Mouse (Mus musculus): ENCODE results near the gene Cyct. TPM values are rescaled to one million over a fixed set of nuclear protein-coding genes. Genes with fewer than 3 reads are reported as not detected.

The Cyct gene
- polyA plus RNA-seq, 1 experiment: 30.2 TPM

DNA sequence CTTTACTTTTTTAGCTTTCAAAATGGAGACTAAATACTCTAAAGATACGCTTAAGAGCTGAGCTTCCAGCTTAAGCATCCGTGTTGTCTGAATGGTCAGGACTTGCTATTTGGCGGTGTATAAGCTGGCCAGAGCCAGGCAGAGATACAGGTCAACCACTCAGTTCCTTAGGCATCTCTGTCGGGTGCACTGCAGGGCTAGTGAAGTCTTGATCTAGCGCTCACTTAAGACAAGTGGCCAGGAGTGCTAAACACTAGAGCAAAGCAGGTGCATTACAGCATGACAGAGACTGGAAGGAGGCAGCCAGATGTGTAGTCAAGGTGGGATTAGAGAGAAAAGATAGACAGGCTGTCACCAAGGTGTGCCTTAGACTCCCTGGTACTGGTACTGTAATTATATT lies 30.2 kb downstream of the Cyct start:
- no peak overlapping the region for H3K4me3 ChIP-seq (ENCODE audit: low read depth, low read length)
- H3K27me3 ChIP-seq (ENCODE audit: control insufficient read depth, insufficient read depth, low read length, poor library complexity, severe bottlenecking): no peaks in the 10 kb centered on the region
- H3K9ac ChIP-seq (ENCODE audit: low read depth, poor library complexity, severe bottlenecking): no peak overlapping the region
- TF ChIP-seq CTCF (IDR thresholded peaks at IDR 0.05; ENCODE audit: low read depth, low read length): no peak
- no peak for TF ChIP-seq EP300 (IDR thresholded peaks at IDR 0.05; ENCODE audit: insufficient read depth, low read depth, low read length)
- no peak for TF ChIP-seq POLR2A (IDR thresholded peaks at IDR 0.05; ENCODE audit: insufficient read depth, low read length)
- H3K9me3 ChIP-seq (replicated peaks; ENCODE audit: control insufficient read depth, insufficient read depth, low read length, poor library complexity, severe bottlenecking): no peaks in the 10 kb centered on the region
- no peak overlapping the region for H3K27ac ChIP-seq (ENCODE audit: insufficient read depth, low read length)
- H3K4me1 ChIP-seq (ENCODE audit: control insufficient read depth, insufficient read depth, low read length): no peaks in the 10 kb centered on the region
- H3K36me3 ChIP-seq (ENCODE audit: control insufficient read depth, insufficient read depth, low read length, poor library complexity, severe bottlenecking): no peaks in the 10 kb centered on the region

- Histone ChIP-seq H3K27me3 (ENCODE audit: control insufficient read depth, insufficient read depth, low read length, poor library complexity, severe bottlenecking) (no peaks in the 10 kb centered on the region), H3K9ac (ENCODE audit: low read depth, poor library complexity, severe bottlenecking) (no peak overlapping the region), H3K36me3 (ENCODE audit: control insufficient read depth, insufficient read depth, low read length, poor library complexity, severe bottlenecking) (no peaks in the 10 kb centered on the region), H3K9me3 (replicated peaks; ENCODE audit: control insufficient read depth, insufficient read depth, low read length, poor library complexity, severe bottlenecking) (no peaks in the 10 kb centered on the region), H3K4me1 (ENCODE audit: control insufficient read depth, insufficient read depth, low read length) (no peaks in the 10 kb centered on the region), H3K27ac (ENCODE audit: insufficient read depth, low read length) (no peak overlapping the region), H3K4me3 (ENCODE audit: low read depth, low read length) (no peak overlapping the region)
- no peak for TF ChIP-seq POLR2A (IDR thresholded peaks at IDR 0.05; ENCODE audit: insufficient read depth, low read length)
- TF ChIP-seq EP300 (IDR thresholded peaks at IDR 0.05; ENCODE audit: insufficient read depth, low read depth, low read length): no peak
- TF ChIP-seq CTCF (IDR thresholded peaks at IDR 0.05; ENCODE audit: low read depth, low read length): no peak
Observed at GRCm38 (mm10) chr2:76326161-76326560, 34.1 kb downstream of the Cyct start.

- no peak overlapping the region for H3K9ac ChIP-seq (ENCODE audit: low read depth, poor library complexity, severe bottlenecking)
- TF ChIP-seq POLR2A (IDR thresholded peaks at IDR 0.05; ENCODE audit: insufficient read depth, low read length) (no peak), CTCF (IDR thresholded peaks at IDR 0.05; ENCODE audit: low read depth, low read length) (no peak), EP300 (IDR thresholded peaks at IDR 0.05; ENCODE audit: insufficient read depth, low read depth, low read length) (no peak)
- H3K36me3 ChIP-seq (ENCODE audit: control insufficient read depth, insufficient read depth, low read length, poor library complexity, severe bottlenecking): no peaks in the 10 kb centered on the region
- no peak overlapping the region for H3K27ac ChIP-seq (ENCODE audit: insufficient read depth, low read length)
- H3K9me3 ChIP-seq (replicated peaks; ENCODE audit: control insufficient read depth, insufficient read depth, low read length, poor library complexity, severe bottlenecking): 0 out of 2 replicates have a peak, but pooled peaks cover 2% of the 10 kb centered on the region
- no peaks in the 10 kb centered on the region for H3K4me1 ChIP-seq (ENCODE audit: control insufficient read depth, insufficient read depth, low read length)
- H3K4me3 ChIP-seq (ENCODE audit: low read depth, low read length): no peak overlapping the region
- no peaks in the 10 kb centered on the region for H3K27me3 ChIP-seq (ENCODE audit: control insufficient read depth, insufficient read depth, low read length, poor library complexity, severe bottlenecking)
Observed at GRCm38 (mm10) chr2:76324463-76324862, 35.8 kb downstream of the Cyct start.

DNA sequence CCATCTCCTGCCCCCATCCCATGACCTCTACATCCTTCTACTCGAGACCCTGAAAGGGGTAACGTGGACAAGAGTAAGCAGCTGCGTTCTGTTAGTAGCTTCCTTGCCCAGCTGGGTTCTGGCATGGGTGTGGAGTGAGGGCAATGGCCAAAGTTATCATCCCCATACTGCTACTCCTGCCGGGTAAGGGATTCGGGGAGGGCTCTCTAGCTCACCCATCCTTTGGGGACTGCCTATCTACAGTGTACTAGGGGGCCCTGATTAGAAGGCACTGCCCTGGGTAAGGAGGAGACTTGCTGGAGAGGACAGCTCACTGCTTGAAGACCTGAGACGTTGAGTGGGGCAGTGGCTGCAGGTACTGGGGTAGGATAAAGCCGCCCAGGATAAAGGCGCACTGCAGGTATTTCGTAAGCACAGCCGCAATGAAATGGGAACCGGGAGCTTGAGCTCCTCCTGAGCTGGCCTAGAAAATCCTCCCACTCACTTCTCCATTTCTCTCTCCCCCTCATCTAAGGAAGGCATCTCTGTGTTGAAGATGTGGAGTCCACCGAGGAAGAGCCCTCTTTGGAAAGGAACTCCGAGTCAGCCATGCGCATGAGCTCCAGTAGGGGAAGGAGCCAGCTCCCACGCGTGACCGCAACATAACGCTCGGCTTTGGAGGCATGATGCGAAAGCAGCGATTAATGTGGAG lies 36.9 kb downstream of the Cyct start:
- no peaks in the 10 kb centered on the region for H3K4me1 ChIP-seq (ENCODE audit: control insufficient read depth, insufficient read depth, low read length)
- H3K9ac ChIP-seq (ENCODE audit: low read depth, poor library complexity, severe bottlenecking): no peak overlapping the region
- H3K27ac ChIP-seq (ENCODE audit: insufficient read depth, low read length): no peak overlapping the region
- 0 out of 2 replicates have a peak, but pooled peaks cover 2% of the 10 kb centered on the region for H3K9me3 ChIP-seq (replicated peaks; ENCODE audit: control insufficient read depth, insufficient read depth, low read length, poor library complexity, severe bottlenecking)
- no peak for TF ChIP-seq POLR2A (IDR thresholded peaks at IDR 0.05; ENCODE audit: insufficient read depth, low read length)
- H3K36me3 ChIP-seq (ENCODE audit: control insufficient read depth, insufficient read depth, low read length, poor library complexity, severe bottlenecking): no peaks in the 10 kb centered on the region
- H3K4me3 ChIP-seq (ENCODE audit: low read depth, low read length): no peak overlapping the region
- no peaks in the 10 kb centered on the region for H3K27me3 ChIP-seq (ENCODE audit: control insufficient read depth, insufficient read depth, low read length, poor library complexity, severe bottlenecking)

DNA sequence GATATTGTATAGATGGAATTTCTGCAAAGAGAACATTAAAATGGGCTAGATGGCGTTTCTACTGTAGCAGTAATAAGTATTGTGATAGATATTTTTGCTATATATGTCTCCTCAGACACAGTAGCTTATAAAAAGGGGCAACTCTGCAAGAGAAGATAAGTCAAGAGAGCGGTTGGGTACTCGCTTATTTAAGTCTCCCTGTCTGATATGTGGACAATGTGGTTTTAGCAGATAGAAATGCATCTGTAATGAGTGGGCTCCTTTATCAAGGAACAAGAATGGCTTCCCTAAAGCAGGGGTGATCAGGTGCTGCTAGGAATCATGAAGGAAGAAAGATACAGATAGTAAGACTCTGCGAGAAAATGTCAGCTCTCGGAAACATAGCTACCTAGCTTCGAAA lies 39.9 kb downstream of the Cyct start:
- H3K27ac ChIP-seq (ENCODE audit: insufficient read depth, low read length): no peak overlapping the region
- H3K4me3 ChIP-seq (ENCODE audit: low read depth, low read length): no peak overlapping the region
- H3K27me3 ChIP-seq (ENCODE audit: control insufficient read depth, insufficient read depth, low read length, poor library complexity, severe bottlenecking): no peaks in the 10 kb centered on the region
- H3K36me3 ChIP-seq (ENCODE audit: control insufficient read depth, insufficient read depth, low read length, poor library complexity, severe bottlenecking): no peaks in the 10 kb centered on the region
- TF ChIP-seq EP300 (IDR thresholded peaks at IDR 0.05; ENCODE audit: insufficient read depth, low read depth, low read length) (no peak), POLR2A (IDR thresholded peaks at IDR 0.05; ENCODE audit: insufficient read depth, low read length) (no peak), CTCF (IDR thresholded peaks at IDR 0.05; ENCODE audit: low read depth, low read length) (no peak)
- H3K9me3 ChIP-seq (replicated peaks; ENCODE audit: control insufficient read depth, insufficient read depth, low read length, poor library complexity, severe bottlenecking): 0 out of 2 replicates have a peak, but pooled peaks cover 2% of the 10 kb centered on the region
- no peaks in the 10 kb centered on the region for H3K4me1 ChIP-seq (ENCODE audit: control insufficient read depth, insufficient read depth, low read length)
- no peak overlapping the region for H3K9ac ChIP-seq (ENCODE audit: low read depth, poor library complexity, severe bottlenecking)

- Histone ChIP-seq H3K4me1 (ENCODE audit: control insufficient read depth, insufficient read depth, low read length) (no peaks in the 10 kb centered on the region), H3K9me3 (replicated peaks; ENCODE audit: control insufficient read depth, insufficient read depth, low read length, poor library complexity, severe bottlenecking) (0 out of 2 replicates have a peak, but pooled peaks cover 2% of the 10 kb centered on the region), H3K9ac (ENCODE audit: low read depth, poor library complexity, severe bottlenecking) (no peak overlapping the region), H3K27ac (ENCODE audit: insufficient read depth, low read length) (no peak overlapping the region), H3K27me3 (ENCODE audit: control insufficient read depth, insufficient read depth, low read length, poor library complexity, severe bottlenecking) (no peaks in the 10 kb centered on the region), H3K36me3 (ENCODE audit: control insufficient read depth, insufficient read depth, low read length, poor library complexity, severe bottlenecking) (no peaks in the 10 kb centered on the region), H3K4me3 (ENCODE audit: low read depth, low read length) (no peak overlapping the region)
- TF ChIP-seq EP300 (IDR thresholded peaks at IDR 0.05; ENCODE audit: insufficient read depth, low read depth, low read length): no peak
- TF ChIP-seq POLR2A (IDR thresholded peaks at IDR 0.05; ENCODE audit: insufficient read depth, low read length): no peak
- no peak for TF ChIP-seq CTCF (IDR thresholded peaks at IDR 0.05; ENCODE audit: low read depth, low read length)
Observed at GRCm38 (mm10) chr2:76319231-76319630, 41.0 kb downstream of the Cyct start.

Other genes with a start within 250 kb of the Cyct start
- gene Pde11a, start 21.7 kb downstream of the Cyct start, polyA plus RNA-seq (2011; ENCODE audit: insufficient read depth, insufficient read length, low read depth, missing spikeins): 0.76 and 1.0 TPM in 2 replicates
- gene Rbm45, start 9.5 kb upstream of the Cyct start, polyA plus RNA-seq (2011; ENCODE audit: insufficient read depth, insufficient read length, low read depth, missing spikeins): 35.7 and 35.9 TPM in 2 replicates
- 3.0 and 6.6 TPM in 2 replicates for gene Osbpl6, start 46.1 kb upstream of the Cyct start, polyA plus RNA-seq (2011; ENCODE audit: insufficient read depth, insufficient read length, low read depth, missing spikeins)